Mouse (Mus musculus) forebrain, embryonic 11.5 days (tissue): ENCODE results near the gene Anxa1. TPM values are rescaled to one million over a fixed set of nuclear protein-coding genes. Genes with fewer than 3 reads are reported as not detected.

Experiments
- ATAC-seq: fragments of 200-750 bp; cut with Nextera tagmentation; replicated peaks from 2 replicates; pipeline ENCODE4 v1.8.0; 2017; ENCODE audit warnings: moderate TSS enrichment; ENCODE audit not compliant: low FRiP score
- DNase-seq: peaks from one replicate; pipeline ENCODE4 v3.0.0-alpha.2; 2017; ENCODE audit warnings: low spot score
- H3K27ac ChIP-seq: fragments of 300-500 bp; sonication (generic); 2 replicates; pipeline ENCODE4 v1.5.1; 2014; ENCODE audit warnings: low read depth, low read length
- H3K27me3 ChIP-seq: fragments of 300-500 bp; sonication (generic); 2 replicates; pipeline ENCODE4 v1.6.1; 2014; ENCODE audit warnings: mild to moderate bottlenecking, low read length, mixed read lengths; ENCODE audit not compliant: control insufficient read depth, insufficient read depth
- H3K36me3 ChIP-seq: fragments of 300-500 bp; sonication (generic); 2 replicates; pipeline ENCODE4 v1.6.1; 2014; ENCODE audit warnings: mild to moderate bottlenecking, low read length, moderate library complexity, mixed read lengths; ENCODE audit not compliant: control insufficient read depth, insufficient read depth
- H3K4me1 ChIP-seq: fragments of 300-500 bp; sonication (generic); replicated peaks from 2 replicates; pipeline ENCODE4 v1.6.1; 2014; ENCODE audit warnings: low read length, mixed read lengths; ENCODE audit not compliant: control insufficient read depth, insufficient read depth
- H3K4me2 ChIP-seq: fragments of 300-500 bp; sonication (generic); 2 replicates; pipeline ENCODE4 v1.6.1; 2014; ENCODE audit warnings: low read depth, mild to moderate bottlenecking, low read length, moderate library complexity, mixed read lengths; ENCODE audit not compliant: severe bottlenecking
- H3K4me3 ChIP-seq: fragments of 300-500 bp; sonication (generic); 2 replicates; pipeline ENCODE4 v1.5.1; 2014; ENCODE audit warnings: low read depth, low read length
- H3K9ac ChIP-seq: fragments of 300-500 bp; sonication (generic); 2 replicates; pipeline ENCODE4 v1.6.1; 2014; ENCODE audit warnings: low read length
- H3K9me3 ChIP-seq: fragments of 300-500 bp; sonication (generic); 2 replicates; pipeline ENCODE4 v1.6.1; 2016; ENCODE audit warnings: low read length, mixed read lengths; ENCODE audit not compliant: control insufficient read depth
- WGBS: fragments of 180-500 bp; shearing (Covaris S2); extraction: QIAGEN DNeasy Blood & Tissue Kit; methylation state at CpG from one replicate; pipeline ENCODE4 v1.1.7; 2014; 5-methylcytosine and 5-hydroxymethylcytosine counted together
- polyA plus RNA-seq: library from polyadenylated mRNA; unstranded; fragments of >200 nt; fragmentation: Nextera tagmentation; extraction: Ambion mirVana; gene quantifications from 2 replicates; pipeline ENCODE4 v1.2.1, GENCODE M21; 2014

The Anxa1 gene
- polyA plus RNA-seq, 1 experiment from 2014 or later, result 4.1 TPM

DNA sequence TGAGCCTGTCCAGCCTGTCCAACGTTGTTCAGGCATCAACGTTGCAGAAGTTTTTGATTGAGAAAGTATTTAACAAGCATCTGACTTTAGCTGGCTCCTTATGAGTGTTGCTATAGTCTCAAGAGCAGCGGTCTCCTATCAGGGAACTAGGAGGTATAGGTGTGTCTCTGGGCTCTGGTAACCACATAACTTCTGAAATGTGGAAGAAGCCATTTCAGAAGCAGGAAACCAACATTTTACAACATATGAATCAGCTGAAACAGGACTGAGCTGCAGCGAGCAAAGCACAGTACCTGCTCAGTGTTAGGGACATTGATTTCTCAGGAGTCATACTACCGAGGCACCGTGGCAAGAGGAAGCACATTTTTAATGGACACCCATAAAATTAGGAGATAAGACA lies 1.5 kb downstream of the Anxa1 start:
- no peak overlapping the region for H3K4me2 ChIP-seq
- no peak overlapping the region for H3K4me3 ChIP-seq
- DNase-seq (no peak), ATAC-seq (no peak)
- H3K4me1 ChIP-seq, result no peaks in the 10 kb centered on the region
- no peak overlapping the region for H3K9ac ChIP-seq
- 87% methylated on average over 6 of the region's 6 CpGs for WGBS
- H3K27me3 ChIP-seq, result no peaks in the 10 kb centered on the region
- H3K9me3 ChIP-seq, result no peaks in the 10 kb centered on the region
- no peak overlapping the region for H3K27ac ChIP-seq
- no peaks in the 10 kb centered on the region for H3K36me3 ChIP-seq

DNA sequence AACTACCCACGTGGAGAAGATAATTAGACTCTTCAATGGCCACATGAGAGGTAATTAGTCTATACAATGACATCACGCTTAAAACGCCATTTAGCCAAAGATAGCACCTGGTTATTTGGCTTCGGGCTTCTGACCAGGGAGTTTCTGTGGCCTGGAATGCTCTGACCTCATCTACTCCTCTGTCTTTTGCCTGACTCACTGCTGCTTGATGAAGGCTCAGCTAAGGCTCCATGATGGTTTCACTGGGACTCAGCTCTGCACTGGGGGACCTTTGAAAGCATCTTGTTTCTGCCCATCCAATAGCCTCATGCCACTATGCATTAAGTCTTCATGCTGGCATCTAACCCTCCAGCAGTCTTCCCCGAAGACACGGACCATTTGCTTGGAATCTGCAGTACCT lies 2.5 kb downstream of the Anxa1 start:
- 79% methylated on average over 6 of the region's 6 CpGs for WGBS
- H3K4me2 ChIP-seq, result no peak overlapping the region

DNA sequence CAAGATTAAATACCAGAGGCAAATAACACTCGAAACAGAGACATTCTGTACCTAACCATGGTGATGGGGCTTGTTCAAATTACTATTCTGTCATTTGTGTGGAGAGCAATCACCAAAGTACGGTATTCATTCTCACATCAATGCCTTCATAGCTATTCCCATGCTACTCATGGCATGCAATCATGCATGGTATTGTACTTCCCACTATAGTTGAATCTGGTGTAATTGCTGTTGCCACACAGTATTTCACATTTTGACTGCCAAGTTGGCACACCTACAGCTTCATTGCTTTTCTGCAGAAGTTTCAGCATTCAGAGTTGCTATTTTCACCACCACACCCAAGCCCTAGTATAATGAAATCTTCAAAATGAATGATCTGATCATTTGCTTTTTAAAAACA lies 4.4 kb downstream of the Anxa1 start:
- no peaks in the 10 kb centered on the region for H3K9me3 ChIP-seq
- ATAC-seq (no peak), DNase-seq (no peak)
- H3K4me2 ChIP-seq, result no peak overlapping the region
- no peaks in the 10 kb centered on the region for H3K4me1 ChIP-seq
- no peaks in the 10 kb centered on the region for H3K36me3 ChIP-seq
- no peak overlapping the region for H3K9ac ChIP-seq
- H3K27me3 ChIP-seq, result no peaks in the 10 kb centered on the region
- H3K4me3 ChIP-seq, result no peak overlapping the region
- H3K27ac ChIP-seq, result no peak overlapping the region
- WGBS, result 96% methylated on average over 2 of the region's 2 CpGs

More for the DNA sequence above, 2.5 kb downstream of the Anxa1 start:
- no peaks in the 10 kb centered on the region for H3K9me3 ChIP-seq
- H3K9ac ChIP-seq, result no peak overlapping the region
- H3K36me3 ChIP-seq, result no peaks in the 10 kb centered on the region
- no peak for DNase-seq
- H3K27me3 ChIP-seq, result no peaks in the 10 kb centered on the region
- no peak overlapping the region for H3K4me3 ChIP-seq
- H3K27ac ChIP-seq, result no peak overlapping the region
- no peaks in the 10 kb centered on the region for H3K4me1 ChIP-seq
- no peak for ATAC-seq

DNA sequence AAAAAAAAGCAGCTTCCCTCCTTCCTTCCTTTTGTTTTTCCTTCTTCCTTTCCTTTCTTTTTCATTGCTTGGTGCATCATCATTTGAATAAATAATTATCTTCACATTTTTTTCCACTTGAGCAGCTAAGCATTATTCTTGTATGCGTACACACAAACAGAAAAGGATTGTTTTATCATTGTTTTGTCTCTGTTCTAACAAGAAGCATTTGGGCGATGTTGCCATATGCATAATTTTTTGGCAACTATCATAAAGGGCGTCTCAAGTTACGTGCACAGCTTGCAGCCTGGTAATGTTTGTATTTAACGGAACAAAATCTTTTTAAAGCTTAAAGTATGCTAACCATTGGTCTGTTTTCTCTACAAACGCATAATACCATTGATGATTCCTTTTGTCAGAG lies 5.1 kb downstream of the Anxa1 start:
- no peaks in the 10 kb centered on the region for H3K27me3 ChIP-seq
- no peaks in the 10 kb centered on the region for H3K9me3 ChIP-seq
- DNase-seq, result no peak
- H3K36me3 ChIP-seq, result no peaks in the 10 kb centered on the region
- no peak overlapping the region for H3K27ac ChIP-seq
- no peak for ATAC-seq
- no peak overlapping the region for H3K4me2 ChIP-seq
- H3K4me3 ChIP-seq, result no peak overlapping the region
- H3K9ac ChIP-seq, result no peak overlapping the region
- 87% methylated on average over 6 of the region's 6 CpGs for WGBS
- no peaks in the 10 kb centered on the region for H3K4me1 ChIP-seq

DNA sequence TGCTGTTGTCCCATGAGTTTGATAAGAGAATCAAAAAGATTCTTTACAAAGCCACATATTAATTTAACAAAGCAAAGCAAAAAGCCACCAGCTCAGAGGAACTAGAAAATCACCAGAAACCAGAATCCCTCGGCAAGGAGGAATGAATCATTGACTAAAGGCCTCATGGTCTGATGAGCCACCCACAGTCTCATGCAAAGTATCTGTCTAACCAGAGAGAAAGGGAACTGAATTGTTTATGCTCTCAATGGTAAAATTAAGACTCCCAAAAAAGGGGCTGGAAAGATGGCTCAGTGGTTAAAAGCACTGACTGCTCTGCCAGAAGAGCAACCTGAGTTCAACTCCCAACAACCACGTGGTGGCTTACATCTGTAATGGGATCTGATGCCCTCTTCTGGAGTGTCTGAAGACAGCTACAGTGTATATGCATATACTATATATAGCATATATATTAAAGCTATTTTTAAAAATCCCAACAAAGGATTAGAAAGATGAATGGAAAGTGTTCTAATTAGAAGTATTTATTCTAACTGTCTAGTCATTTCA lies 9.5 kb downstream of the Anxa1 start:
- no peaks in the 10 kb centered on the region for H3K27me3 ChIP-seq
- no peak for ATAC-seq
- WGBS, result 80% methylated on average over 2 of the region's 2 CpGs
- no peak overlapping the region for H3K4me2 ChIP-seq
- no peak for DNase-seq
- H3K27ac ChIP-seq, result no peak overlapping the region
- no peaks in the 10 kb centered on the region for H3K36me3 ChIP-seq
- H3K9me3 ChIP-seq, result no peaks in the 10 kb centered on the region
- no peak overlapping the region for H3K9ac ChIP-seq
- H3K4me3 ChIP-seq, result no peak overlapping the region
- H3K4me1 ChIP-seq, result no peaks in the 10 kb centered on the region

DNA sequence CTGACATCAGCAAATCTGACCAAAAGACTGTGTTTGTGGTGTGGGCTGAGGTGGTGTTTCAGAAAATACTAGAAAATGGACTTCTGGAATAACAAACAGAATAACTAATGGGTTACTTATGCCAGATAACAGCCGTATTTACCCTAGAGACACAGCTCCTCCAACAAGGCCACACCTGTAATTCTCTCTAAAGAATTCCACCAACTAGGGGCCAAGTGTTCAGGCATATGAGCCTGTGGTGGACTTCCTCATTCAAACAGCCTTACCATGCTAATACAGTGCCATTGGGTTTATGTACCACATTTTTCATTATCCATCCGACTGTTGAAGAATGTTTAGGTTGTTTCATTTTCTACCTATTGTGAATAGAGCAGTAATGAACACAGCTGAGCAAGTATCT lies 20.6 kb downstream of the Anxa1 start:
- ATAC-seq (no peak), DNase-seq (no peak)
- H3K4me3 ChIP-seq, result no peak overlapping the region
- WGBS, result 92% methylated on average over 2 of the region's 2 CpGs
- H3K9me3 ChIP-seq, result no peaks in the 10 kb centered on the region
- no peak overlapping the region for H3K9ac ChIP-seq
- H3K27me3 ChIP-seq, result no peaks in the 10 kb centered on the region
- no peak overlapping the region for H3K4me2 ChIP-seq
- H3K4me1 ChIP-seq, result no peaks in the 10 kb centered on the region
- no peaks in the 10 kb centered on the region for H3K36me3 ChIP-seq
- H3K27ac ChIP-seq, result no peak overlapping the region

DNA sequence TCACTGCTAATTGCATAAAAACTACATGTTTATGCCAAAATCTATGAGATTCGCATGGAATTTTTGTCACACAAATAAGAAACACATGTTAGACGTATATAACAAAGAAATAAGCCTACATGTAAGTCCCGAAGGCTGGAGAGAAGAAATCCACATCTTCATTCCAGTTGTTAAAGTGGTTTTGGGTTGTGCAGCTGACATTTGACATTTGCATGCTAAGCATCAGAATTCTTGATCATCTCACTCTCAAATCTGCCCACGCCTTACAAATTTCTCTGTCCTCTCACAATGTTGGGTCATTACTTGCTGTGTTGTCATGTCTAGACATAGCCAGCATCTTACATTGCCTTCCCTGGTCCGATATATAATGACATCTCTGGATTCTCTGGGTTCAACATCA lies 24.2 kb downstream of the Anxa1 start:
- Histone ChIP-seq H3K36me3 (no peaks in the 10 kb centered on the region), H3K27ac (no peak overlapping the region), H3K4me2 (no peak overlapping the region), H3K9ac (no peak overlapping the region), H3K4me3 (no peak overlapping the region), H3K4me1 (no peaks in the 10 kb centered on the region), H3K9me3 (no peaks in the 10 kb centered on the region), H3K27me3 (no peaks in the 10 kb centered on the region)
- no peak for ATAC-seq
- WGBS, result 85% methylated on average over 5 of the region's 5 CpGs
- DNase-seq, result no peak

DNA sequence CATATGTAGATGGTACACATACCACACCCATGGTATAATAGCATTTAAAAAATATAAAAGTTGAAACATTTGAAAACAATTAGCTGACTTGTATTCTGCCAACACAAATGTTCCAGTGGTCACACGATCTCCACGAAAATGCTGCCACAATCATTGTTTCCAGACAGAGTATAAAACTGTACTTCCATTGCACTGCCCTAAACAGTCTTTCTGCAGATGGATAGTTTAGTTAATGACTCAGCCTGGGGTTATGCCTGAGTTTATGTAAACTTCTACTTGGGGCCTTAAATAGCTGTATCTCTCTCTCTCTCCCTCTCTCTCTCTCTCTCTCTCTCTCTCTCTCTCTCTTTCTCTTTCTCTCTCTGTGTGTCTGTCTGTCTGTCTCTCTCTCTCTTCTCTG lies 24.7 kb downstream of the Anxa1 start:
- no peak overlapping the region for H3K4me3 ChIP-seq
- H3K4me1 ChIP-seq, result no peaks in the 10 kb centered on the region
- ATAC-seq (no peak), DNase-seq (no peak)
- no peak overlapping the region for H3K9ac ChIP-seq
- H3K27me3 ChIP-seq, result no peaks in the 10 kb centered on the region
- no peaks in the 10 kb centered on the region for H3K36me3 ChIP-seq
- H3K27ac ChIP-seq, result no peak overlapping the region
- no peaks in the 10 kb centered on the region for H3K9me3 ChIP-seq
- H3K4me2 ChIP-seq, result no peak overlapping the region
- 83% methylated on average over 2 of the region's 2 CpGs for WGBS

DNA sequence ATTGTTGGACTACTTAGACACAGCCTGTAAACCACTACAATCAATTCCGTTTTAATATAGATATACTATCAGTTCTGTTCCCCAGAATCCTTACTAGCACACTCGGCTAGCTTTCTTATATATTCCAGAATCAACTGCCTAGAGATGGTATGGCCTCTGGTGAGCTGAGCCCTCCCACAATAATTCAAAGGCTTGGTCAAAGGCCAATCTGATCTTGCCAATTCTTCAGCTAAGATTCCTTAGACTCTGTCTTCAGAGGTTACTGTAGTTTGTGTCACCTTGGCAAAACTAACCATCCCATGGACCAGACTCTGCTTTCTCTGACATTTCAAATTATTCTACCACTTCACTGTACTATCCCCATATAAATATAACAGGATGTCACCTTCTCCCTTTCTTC lies 25.4 kb downstream of the Anxa1 start:
- H3K36me3 ChIP-seq, result no peaks in the 10 kb centered on the region
- no peak for DNase-seq
- no peaks in the 10 kb centered on the region for H3K27me3 ChIP-seq
- H3K4me1 ChIP-seq, result no peaks in the 10 kb centered on the region
- no peak overlapping the region for H3K4me3 ChIP-seq
- H3K27ac ChIP-seq, result no peak overlapping the region
- no peaks in the 10 kb centered on the region for H3K9me3 ChIP-seq
- ATAC-seq, result no peak
- no peak overlapping the region for H3K4me2 ChIP-seq
- H3K9ac ChIP-seq, result no peak overlapping the region
- 86% methylated on average over 2 of the region's 2 CpGs for WGBS
